Mouse (Mus musculus): ENCODE results near the gene Spdye4b. TPM values are rescaled to one million over a fixed set of nuclear protein-coding genes. Genes with fewer than 3 reads are reported as not detected.

The Spdye4b gene
- polyA plus RNA-seq, 1 experiment from 2014 or later = not detected

GRCm38 (mm10) chr5:143235028-143235693, 54.3 kb downstream of the Spdye4b start, which contains the start of gene Zfp12:
TSS of gene Zfp12 (plus strand) at chr5:143235163.
- Histone ChIP-seq H3K27me3 (replicated peaks) (no peaks in the 10 kb centered on the region), H3K27ac (peak within 1 kb of the TSS; percentile 99), H3K4me3 (peak within 1 kb of the TSS; percentile 93), H3K4me2 (peak within 1 kb of the TSS; percentile 87), H3K9me3 (no peaks in the 10 kb centered on the region), H3K9ac (peak within 1 kb of the TSS; percentile 97), H3K36me3 (replicated peaks) (peaks cover 5% of the 10 kb centered on the region; the same call in 1 of the 2 replicates), H3K4me1 (peaks cover 24% of the 10 kb centered on the region)
- ATAC-seq (replicated peaks) = peak; percentile 99
- under 1% methylated on average over 58 of the region's 58 CpGs for WGBS

GRCm38 (mm10) chr5:143236036-143236435, 55.2 kb downstream of the Spdye4b start:
- H3K4me2 ChIP-seq = peak overlapping the region; percentile 87
- H3K4me1 ChIP-seq = peaks cover 24% of the 10 kb centered on the region
- no peak overlapping the region for H3K27ac ChIP-seq
- no peaks in the 10 kb centered on the region for H3K9me3 ChIP-seq
- peaks cover 14% of the 10 kb centered on the region; the same call in 1 of the 2 replicates for H3K36me3 ChIP-seq (replicated peaks)
- WGBS = 48% methylated on average over 9 of the region's 9 CpGs
- peak overlapping the region; percentile 93 for H3K4me3 ChIP-seq
- H3K9ac ChIP-seq = peak overlapping the region; percentile 97; the same call in 1 of the 2 replicates
- H3K27me3 ChIP-seq (replicated peaks) = no peaks in the 10 kb centered on the region
- ATAC-seq (replicated peaks) = no peak

- H3K9ac ChIP-seq = no peak overlapping the region
- H3K4me3 ChIP-seq = no peak overlapping the region
- no peaks in the 10 kb centered on the region for H3K9me3 ChIP-seq
- H3K4me2 ChIP-seq = no peak overlapping the region
- no peak overlapping the region for H3K27ac ChIP-seq
- peaks cover 61% of the 10 kb centered on the region for H3K36me3 ChIP-seq (replicated peaks)
- H3K4me1 ChIP-seq = no peaks in the 10 kb centered on the region
- ATAC-seq (replicated peaks) = no peak
- 97% methylated on average over 26 of the region's 26 CpGs for WGBS
- H3K27me3 ChIP-seq (replicated peaks) = no peaks in the 10 kb centered on the region
Observed at GRCm38 (mm10) chr5:143244926-143245325, 64.1 kb downstream of the Spdye4b start.

GRCm38 (mm10) chr5:143252039-143252438, 71.2 kb downstream of the Spdye4b start:
- Histone ChIP-seq H3K4me1 (peaks cover 14% of the 10 kb centered on the region), H3K4me2 (no peak overlapping the region), H3K36me3 (replicated peaks) (peaks cover 24% of the 10 kb centered on the region), H3K27ac (no peak overlapping the region), H3K4me3 (no peak overlapping the region), H3K9ac (no peak overlapping the region), H3K9me3 (no peaks in the 10 kb centered on the region), H3K27me3 (replicated peaks) (peaks cover 33% of the 10 kb centered on the region)
- no peak for ATAC-seq (replicated peaks)
- WGBS = 50% methylated on average over 6 of the region's 6 CpGs

- 45% methylated on average over 18 of the region's 18 CpGs for WGBS
- H3K36me3 ChIP-seq (replicated peaks) = peaks cover 24% of the 10 kb centered on the region
- H3K27me3 ChIP-seq (replicated peaks) = peaks cover 41% of the 10 kb centered on the region
- peaks cover 14% of the 10 kb centered on the region for H3K4me1 ChIP-seq
- H3K27ac ChIP-seq = no peak overlapping the region
- no peak overlapping the region for H3K4me3 ChIP-seq
- H3K4me2 ChIP-seq = no peak overlapping the region
- no peaks in the 10 kb centered on the region for H3K9me3 ChIP-seq
- no peak for ATAC-seq (replicated peaks)
- H3K9ac ChIP-seq = no peak overlapping the region
Observed at GRCm38 (mm10) chr5:143252791-143253185, 72.0 kb downstream of the Spdye4b start.

- peaks cover 28% of the 10 kb centered on the region for H3K36me3 ChIP-seq (replicated peaks)
- no peak overlapping the region for H3K9ac ChIP-seq
- WGBS = 8% methylated on average over 91 of the region's 103 CpGs
- H3K27me3 ChIP-seq (replicated peaks) = peaks cover 46% of the 10 kb centered on the region
- H3K27ac ChIP-seq = no peak overlapping the region
- H3K4me1 ChIP-seq = peaks cover 14% of the 10 kb centered on the region
- ATAC-seq (replicated peaks) = no peak
- H3K4me2 ChIP-seq = peak overlapping the region; percentile 39
- no peaks in the 10 kb centered on the region for H3K9me3 ChIP-seq
- H3K4me3 ChIP-seq = peak overlapping the region; percentile 25
Observed at GRCm38 (mm10) chr5:143253186-143253880, 72.5 kb downstream of the Spdye4b start.

- Histone ChIP-seq H3K9me3 (no peaks in the 10 kb centered on the region), H3K36me3 (replicated peaks) (peaks cover 28% of the 10 kb centered on the region), H3K9ac (no peak overlapping the region), H3K27me3 (replicated peaks) (peaks cover 50% of the 10 kb centered on the region), H3K4me1 (peaks cover 14% of the 10 kb centered on the region), H3K4me2 (peak overlapping the region; percentile 39), H3K4me3 (peak overlapping the region; percentile 25), H3K27ac (no peak overlapping the region)
- WGBS = 7% methylated on average over 81 of the region's 81 CpGs
- ATAC-seq (replicated peaks) = no peak
Observed at GRCm38 (mm10) chr5:143253881-143254486, 73.2 kb downstream of the Spdye4b start.

Small RNA genes within 50 kb of the gene (microRNA-seq; reads per million reads assigned to microRNA genes)
- gene Gm44405 = not detected

Other genes starting within 250 kb of the Spdye4b start
- gene Fscn1, start 220.7 kb upstream of the Spdye4b start, polyA plus RNA-seq (2015; fragmentation: Nextera tagmentation; extraction: Ambion mirVana) = 507 and 508 TPM in 2 replicates
- gene Rnf216, start 68.0 kb upstream of the Spdye4b start, polyA plus RNA-seq (2015; fragmentation: Nextera tagmentation; extraction: Ambion mirVana) = 30.6 and 33.6 TPM in 2 replicates
- gene Olfr718-ps1, start 33.4 kb upstream of the Spdye4b start, polyA plus RNA-seq (2015; fragmentation: Nextera tagmentation; extraction: Ambion mirVana) = 0.04 TPM in 1 of 2 replicates, not detected in the other
- 14.9 and 16.1 TPM in 2 replicates for gene Rbak, start 242 bp upstream of the Spdye4b start, polyA plus RNA-seq (2015; fragmentation: Nextera tagmentation; extraction: Ambion mirVana)
- gene Spdye4a, start 45.9 kb downstream of the Spdye4b start, polyA plus RNA-seq (2015; fragmentation: Nextera tagmentation; extraction: Ambion mirVana) = not detected in 2 replicates
- gene Zfp12, start 54.1 kb downstream of the Spdye4b start, polyA plus RNA-seq (2015; fragmentation: Nextera tagmentation; extraction: Ambion mirVana) = 22.5 and 22.8 TPM in 2 replicates
- 14.0 and 15.0 TPM in 2 replicates for gene Zfp316, start 89.0 kb downstream of the Spdye4b start, polyA plus RNA-seq (2015; fragmentation: Nextera tagmentation; extraction: Ambion mirVana)
- gene Zfp853, start 112.6 kb downstream of the Spdye4b start, polyA plus RNA-seq (2015; fragmentation: Nextera tagmentation; extraction: Ambion mirVana) = 0.19 and 0.34 TPM in 2 replicates
- 32.2 and 33.5 TPM in 2 replicates for gene E130309D02Rik, start 134.3 kb downstream of the Spdye4b start, polyA plus RNA-seq (2015; fragmentation: Nextera tagmentation; extraction: Ambion mirVana)
- 73.5 and 79.0 TPM in 2 replicates for gene Zdhhc4, start 148.2 kb downstream of the Spdye4b start, polyA plus RNA-seq (2015; fragmentation: Nextera tagmentation; extraction: Ambion mirVana)
- 0.33 and 0.44 TPM in 2 replicates for gene Grid2ip, start 176.3 kb downstream of the Spdye4b start, polyA plus RNA-seq (2015; fragmentation: Nextera tagmentation; extraction: Ambion mirVana)
- 123 TPM in 2 replicates for gene Kdelr2, start 222.8 kb downstream of the Spdye4b start, polyA plus RNA-seq (2015; fragmentation: Nextera tagmentation; extraction: Ambion mirVana)